Mouse (Mus musculus): ENCODE data around the gene Plet1.

DNA sequence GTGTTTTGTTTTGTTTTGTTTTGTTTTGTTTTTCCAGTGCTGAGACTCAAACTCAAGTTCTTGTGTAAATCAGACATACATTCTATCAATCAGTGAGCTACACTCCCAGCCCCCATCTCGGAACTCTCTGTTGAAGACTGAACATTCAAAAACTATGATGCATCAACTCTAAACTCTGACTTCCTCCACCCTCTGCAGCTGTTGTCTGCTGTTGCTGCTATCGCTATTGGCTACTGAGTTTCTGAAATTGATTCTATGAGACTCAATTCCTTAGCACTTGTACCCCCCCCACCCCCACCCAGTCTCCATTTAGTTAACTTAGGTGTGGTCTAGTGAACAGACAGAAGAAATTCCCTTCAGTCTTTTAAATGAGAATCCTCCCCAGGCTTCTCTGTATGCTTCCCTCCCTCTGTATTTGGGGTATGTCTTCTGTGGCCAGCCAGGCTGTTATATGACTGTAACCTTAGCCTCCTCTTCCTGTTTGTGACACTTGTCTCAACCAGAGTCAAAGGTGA, 2.7 kb upstream of the Plet1 start:
- no peak for TF ChIP-seq CTCF (IDR thresholded peaks at IDR 0.05; ENCODE audit: extremely low read depth, insufficient read length, insufficient replicate concordance, low read depth, low read length)
- TF ChIP-seq POLR2A (IDR thresholded peaks at IDR 0.05; ENCODE audit: low read depth, low read length), result no peak

All from small intestine, adult 2 months (tissue).